8 mouse cellular contexts compared by ENCODE assay signal in genomic region chr4:143021242-143021881, GRCm38 (mm10).
DNase-seq lines count a peak whose midpoint lies in the region; ATAC-seq and TF ChIP-seq lines count a peak whose summit lies in the region.

No protein-coding gene starts in this region.

- 44% methylated on average over 10 of the region's 10 CpGs for WGBS in kidney, postnatal 0 days
- 36% methylated on average over 10 of the region's 10 CpGs for WGBS in liver, embryonic 14.5 days (ENCODE audit: insufficient replicate concordance)
- 49% methylated on average over 10 of the region's 10 CpGs for WGBS in olfactory bulb, adult 2 months

- H3K27me3 ChIP-seq in kidney, postnatal 0 days (ENCODE audit: insufficient read depth, low read length) = 0 out of 2 replicates have a peak, but pooled peaks cover 4% of the 10 kb centered on the region
- H3K27me3 ChIP-seq in liver, embryonic 14.5 days (ENCODE audit: control insufficient read depth, insufficient read depth, low read length) = no peaks in the 10 kb centered on the region

- H3K4me2 ChIP-seq in kidney, postnatal 0 days (ENCODE audit: low read length) = no peak overlapping the region
- H3K4me2 ChIP-seq in liver, embryonic 14.5 days (ENCODE audit: low read depth) = no peak overlapping the region

- no peaks in the 10 kb centered on the region; the same call in 1 of the 2 replicates for H3K9me3 ChIP-seq in kidney, postnatal 0 days (replicated peaks; ENCODE audit: low read length)
- H3K9me3 ChIP-seq in liver, embryonic 14.5 days (ENCODE audit: control insufficient read depth, low read length) = no peaks in the 10 kb centered on the region

- peak; percentile 14 to 26 for DNase-seq in B cell, adult 2 months
- DNase-seq in adrenal gland, adult 18-20 months (ENCODE audit: low spot score in 2 of 2) = peak; percentile 51 to 53
- peak; percentile 73 for DNase-seq in gastrocnemius, postnatal 10 days
- peak; percentile 86 for DNase-seq in kidney, postnatal 0 days (ENCODE audit: low spot score)
- peak in 1 of 3 experiments; percentile 7 for DNase-seq in liver, embryonic 14.5 days (ENCODE audit: low read depth in 3 of 3, low spot score in 3 of 3)
- DNase-seq in thymus, postnatal 4 days = peak; percentile 54

- no peaks in the 10 kb centered on the region for H3K4me1 ChIP-seq in cortical plate, adult 2 months (ENCODE audit: control insufficient read depth, insufficient read depth, low read length)
- H3K4me1 ChIP-seq in kidney, postnatal 0 days (replicated peaks; ENCODE audit: insufficient read depth, low read length) = no peaks in the 10 kb centered on the region
- H3K4me1 ChIP-seq in liver, embryonic 14.5 days (replicated peaks; ENCODE audit: control insufficient read depth in 2 of 2, insufficient read depth in 2 of 2, low read length in 1 of 2) = no peaks in the 10 kb centered on the region
- H3K4me1 ChIP-seq in olfactory bulb, adult 2 months (ENCODE audit: control insufficient read depth, insufficient read depth, low read length) = peaks cover 6% of the 10 kb centered on the region; the same call in 1 of the 2 replicates

- no peak for TF ChIP-seq POLR2A in cortical plate, adult 2 months (IDR thresholded peaks at IDR 0.05; ENCODE audit: extremely low read depth, insufficient read depth, low read length)
- TF ChIP-seq POLR2A in olfactory bulb, adult 2 months (IDR thresholded peaks at IDR 0.05; ENCODE audit: insufficient read depth, low read depth, low read length) = no peak

- H3K4me3 ChIP-seq in cortical plate, adult 2 months (ENCODE audit: insufficient read depth, low read length) = no peak overlapping the region
- no peak overlapping the region for H3K4me3 ChIP-seq in kidney, postnatal 0 days (replicated peaks; ENCODE audit: low read depth, low read length)
- no peak overlapping the region for H3K4me3 ChIP-seq in liver, embryonic 14.5 days (ENCODE audit: insufficient read depth in 1 of 2, low read depth in 2 of 2, low read length in 2 of 2)
- no peak overlapping the region for H3K4me3 ChIP-seq in olfactory bulb, adult 2 months (ENCODE audit: insufficient read depth, low read depth, low read length)

- H3K27ac ChIP-seq in cortical plate, adult 2 months (ENCODE audit: insufficient read depth, low read length) = no peak overlapping the region
- H3K27ac ChIP-seq in kidney, postnatal 0 days = no peak overlapping the region
- H3K27ac ChIP-seq in liver, embryonic 14.5 days = no peak overlapping the region
- H3K27ac ChIP-seq in olfactory bulb, adult 2 months (ENCODE audit: insufficient read depth, low read depth, low read length) = no peak overlapping the region

- no peaks in the 10 kb centered on the region for H3K36me3 ChIP-seq in kidney, postnatal 0 days (ENCODE audit: insufficient read depth, low read length)
- no peaks in the 10 kb centered on the region for H3K36me3 ChIP-seq in liver, embryonic 14.5 days (replicated peaks; ENCODE audit: control insufficient read depth, insufficient read depth, low read depth)

- peak; percentile 36; the same call in 1 of the 2 replicates for ATAC-seq in kidney, postnatal 0 days (replicated peaks; ENCODE audit: low FRiP score, low read depth)
- no peak for ATAC-seq in liver, embryonic 14.5 days (ENCODE audit: insufficient read depth)

- peak; percentile 83 for TF ChIP-seq CTCF in cortical plate, adult 2 months (IDR thresholded peaks at IDR 0.05; ENCODE audit: extremely low read depth, insufficient read depth, low read length)
- peak; percentile 91 for TF ChIP-seq CTCF in kidney, postnatal 0 days (IDR thresholded peaks at IDR 0.05; ENCODE audit: low read depth)
- TF ChIP-seq CTCF in liver, embryonic 14.5 days (IDR thresholded peaks at IDR 0.05; ENCODE audit: low read depth) = peak; percentile 69
- TF ChIP-seq CTCF in olfactory bulb, adult 2 months (IDR thresholded peaks at IDR 0.05; ENCODE audit: insufficient read depth, low read depth, low read length) = peak; percentile 7; the same call in 1 of the 2 replicates

- no peak overlapping the region for H3K9ac ChIP-seq in kidney, postnatal 0 days (ENCODE audit: low read depth, low read length)
- no peak overlapping the region for H3K9ac ChIP-seq in liver, embryonic 14.5 days (replicated peaks)

- TF ChIP-seq EP300 in liver, embryonic 14.5 days (IDR thresholded peaks at IDR 0.05; ENCODE audit: low read depth) = no peak

Comparison
In these comparisons a context has a peak if more than half of its experiments do, and no peak if none do; other contexts are left out.
1. CTCF ChIP-seq: peak in every context shown above with its lines; median percentile 91 in kidney, postnatal 0 days; 83 in cortical plate, adult 2 months; 69 in liver, embryonic 14.5 days; 7 in olfactory bulb, adult 2 months.